Mouse (Mus musculus) testis, postnatal 10 days (tissue): ENCODE results near the gene Gli2.

ENCODE experiments used
- DNase-seq: peaks from one replicate; pipeline ENCODE4 v3.0.0; 2021; ENCODE audit warnings: low spot score

Gene Gli2

GRCm38 (mm10) chr1:118994482-118995105 lies 58.8 kb downstream of the Gli2 start:
- no peak for DNase-seq

- no peak for DNase-seq
Observed at GRCm38 (mm10) chr1:118993775-118994174, 59.6 kb downstream of the Gli2 start.

GRCm38 (mm10) chr1:118988331-118988730 lies 65.1 kb downstream of the Gli2 start:
- peak; percentile 68 for DNase-seq

- DNase-seq: no peak
Observed at GRCm38 (mm10) chr1:118987538-118987937, 65.9 kb downstream of the Gli2 start.

- DNase-seq: no peak
Observed at GRCm38 (mm10) chr1:118983389-118983788, 70.0 kb downstream of the Gli2 start.

GRCm38 (mm10) chr1:118982805-118983211 lies 70.6 kb downstream of the Gli2 start:
- DNase-seq: no peak

- peak; percentile 71 for DNase-seq
Observed at GRCm38 (mm10) chr1:118981943-118982804, 71.2 kb downstream of the Gli2 start.

GRCm38 (mm10) chr1:118980636-118981035 lies 72.8 kb downstream of the Gli2 start:
- DNase-seq: peak; percentile 71

- peak; percentile 83 for DNase-seq
Observed at GRCm38 (mm10) chr1:118976596-118976995, 76.8 kb downstream of the Gli2 start.

- DNase-seq: no peak
Observed at GRCm38 (mm10) chr1:118975376-118975775, 78.0 kb downstream of the Gli2 start.

GRCm38 (mm10) chr1:118970068-118970467 lies 83.4 kb downstream of the Gli2 start:
- no peak for DNase-seq

- DNase-seq: no peak
Observed at GRCm38 (mm10) chr1:118969409-118969808, 84.0 kb downstream of the Gli2 start.

GRCm38 (mm10) chr1:118968661-118969179 lies 84.7 kb downstream of the Gli2 start:
- no peak for DNase-seq

- no peak for DNase-seq
Observed at GRCm38 (mm10) chr1:118967976-118968375, 85.4 kb downstream of the Gli2 start.

GRCm38 (mm10) chr1:118967281-118967680 lies 86.1 kb downstream of the Gli2 start:
- no peak for DNase-seq

GRCm38 (mm10) chr1:118958644-118959043 lies 94.8 kb downstream of the Gli2 start:
- no peak for DNase-seq

- no peak for DNase-seq
Observed at GRCm38 (mm10) chr1:118955791-118956190, 97.6 kb downstream of the Gli2 start.

- peak; percentile 52 for DNase-seq
Observed at GRCm38 (mm10) chr1:118954434-118955301, 98.8 kb downstream of the Gli2 start.

GRCm38 (mm10) chr1:118953031-118953430 lies 100.4 kb downstream of the Gli2 start:
- no peak for DNase-seq

- no peak for DNase-seq
Observed at GRCm38 (mm10) chr1:118952318-118952717, 101.1 kb downstream of the Gli2 start.

GRCm38 (mm10) chr1:118948407-118948806 lies 105.0 kb downstream of the Gli2 start:
- no peak for DNase-seq

- no peak for DNase-seq
Observed at GRCm38 (mm10) chr1:118947221-118947620, 106.2 kb downstream of the Gli2 start.
